Mouse (Mus musculus): ENCODE results near the gene Myo18b. TPM values are rescaled to one million over a fixed set of nuclear protein-coding genes. Genes with fewer than 3 reads are reported as not detected.

The Myo18b gene
- polyA plus RNA-seq, 1 experiment from 2014 or later = 0.65 TPM

DNA sequence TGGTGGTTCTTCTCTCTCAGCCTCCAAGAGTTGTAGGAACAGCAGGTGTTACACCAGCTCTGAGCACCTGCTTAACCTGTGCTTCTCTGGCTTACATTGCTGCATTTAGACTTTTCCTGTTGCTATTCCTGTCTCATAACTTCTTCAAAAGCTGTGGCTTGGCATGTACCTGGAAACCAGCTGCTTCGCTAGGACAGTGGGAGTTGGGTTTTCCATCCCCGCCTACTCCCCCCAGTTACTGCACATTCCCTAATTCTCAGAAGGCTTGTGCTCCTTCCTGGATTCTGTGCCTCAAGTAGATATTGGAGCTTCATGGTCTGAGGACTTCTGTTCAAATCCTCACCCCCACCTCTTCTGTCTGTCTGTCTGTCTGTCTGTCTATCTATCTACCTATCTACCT, 107.7 kb downstream of the Myo18b start:
- Histone ChIP-seq H3K36me3 (ENCODE audit: poor library complexity, severe bottlenecking) (no peaks in the 10 kb centered on the region), H3K4me2 (no peak overlapping the region), H3K27ac (no peak overlapping the region), H3K4me3 (no peak overlapping the region), H3K9me3 (replicated peaks) (no peaks in the 10 kb centered on the region), H3K27me3 (no peaks in the 10 kb centered on the region), H3K4me1 (no peaks in the 10 kb centered on the region), H3K9ac (no peak overlapping the region)
- WGBS = 86% methylated on average over 2 of the region's 2 CpGs
- no peak for ATAC-seq

DNA sequence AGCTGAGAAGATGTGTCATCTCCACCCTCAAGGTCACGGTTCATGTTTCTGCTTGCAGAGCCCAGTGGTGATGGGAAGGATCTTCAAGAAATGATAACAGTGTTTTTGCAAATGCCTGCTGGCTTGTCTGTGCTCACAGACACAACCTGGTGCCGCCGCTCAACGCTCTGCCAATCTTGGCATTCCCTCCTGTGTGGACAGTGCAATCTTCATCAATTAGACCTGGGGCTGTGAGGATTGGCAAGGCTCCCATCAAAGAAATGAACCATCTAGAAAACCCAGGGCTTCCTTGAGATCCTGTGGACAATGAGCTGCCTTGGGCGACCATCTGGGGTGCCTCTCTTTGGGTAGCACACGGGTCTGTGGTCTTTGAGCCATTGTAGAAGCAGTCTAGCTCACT, 109.4 kb downstream of the Myo18b start:
- Histone ChIP-seq H3K4me1 (no peaks in the 10 kb centered on the region), H3K4me2 (no peak overlapping the region), H3K27ac (no peak overlapping the region), H3K27me3 (no peaks in the 10 kb centered on the region), H3K9me3 (replicated peaks) (no peaks in the 10 kb centered on the region), H3K4me3 (no peak overlapping the region), H3K36me3 (ENCODE audit: poor library complexity, severe bottlenecking) (no peaks in the 10 kb centered on the region), H3K9ac (no peak overlapping the region)
- WGBS = 88% methylated on average over 6 of the region's 6 CpGs
- ATAC-seq = no peak

DNA sequence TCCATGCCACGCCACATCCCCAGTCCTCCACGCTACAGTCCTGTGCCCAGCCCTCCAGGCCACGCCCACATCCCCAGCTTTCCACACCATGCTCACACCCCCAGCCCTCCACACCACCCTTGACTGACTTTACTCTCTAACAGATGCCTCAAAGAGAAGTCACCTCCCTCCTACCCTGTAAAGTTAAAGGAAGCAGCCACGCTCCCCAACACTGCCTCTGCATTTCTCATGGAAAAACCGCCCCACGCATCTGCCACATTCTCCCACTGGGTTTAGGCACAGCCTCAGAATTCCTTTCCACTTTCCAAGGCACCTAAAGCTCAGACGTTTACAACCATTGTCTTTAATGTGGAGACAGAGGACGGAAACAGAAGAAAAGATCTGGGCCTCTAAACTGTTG, 110.1 kb downstream of the Myo18b start:
- Histone ChIP-seq H3K27me3 (no peaks in the 10 kb centered on the region), H3K4me3 (no peak overlapping the region), H3K9ac (no peak overlapping the region), H3K9me3 (replicated peaks) (no peaks in the 10 kb centered on the region), H3K36me3 (ENCODE audit: poor library complexity, severe bottlenecking) (no peaks in the 10 kb centered on the region), H3K4me2 (no peak overlapping the region), H3K27ac (no peak overlapping the region), H3K4me1 (no peaks in the 10 kb centered on the region)
- ATAC-seq = no peak
- WGBS = 86% methylated on average over 8 of the region's 8 CpGs

DNA sequence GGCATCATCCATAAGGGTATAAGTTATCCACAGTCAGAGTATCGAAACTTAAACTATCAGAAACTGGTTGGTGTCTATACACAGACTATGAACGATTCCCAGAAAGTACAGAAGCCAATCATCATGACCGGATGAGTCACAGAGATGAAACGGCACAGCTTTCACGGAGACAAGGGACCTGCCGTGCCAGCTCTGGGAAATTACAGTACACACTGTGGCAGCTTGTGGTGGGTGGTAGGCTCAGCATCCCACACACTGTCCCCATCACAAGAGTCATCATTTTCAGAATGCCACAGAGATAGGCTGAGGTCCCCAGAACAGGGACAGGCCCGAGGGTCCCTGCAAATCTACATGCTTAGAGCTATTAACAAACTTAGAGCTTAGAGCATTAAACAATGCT, 114.4 kb downstream of the Myo18b start:
- Histone ChIP-seq H3K27me3 (no peaks in the 10 kb centered on the region), H3K36me3 (ENCODE audit: poor library complexity, severe bottlenecking) (no peaks in the 10 kb centered on the region), H3K4me3 (no peak overlapping the region), H3K9me3 (replicated peaks) (no peaks in the 10 kb centered on the region), H3K27ac (no peak overlapping the region), H3K9ac (no peak overlapping the region), H3K4me2 (no peak overlapping the region), H3K4me1 (peaks cover 8% of the 10 kb centered on the region; the same call in 1 of the 2 replicates)
- WGBS = 90% methylated on average over 7 of the region's 7 CpGs
- no peak for ATAC-seq

GRCm38 (mm10) chr5:112781231-112781630, 114.9 kb downstream of the Myo18b start:
- peaks cover 8% of the 10 kb centered on the region; the same call in 1 of the 2 replicates for H3K4me1 ChIP-seq
- H3K9ac ChIP-seq = no peak overlapping the region
- H3K36me3 ChIP-seq (ENCODE audit: poor library complexity, severe bottlenecking) = no peaks in the 10 kb centered on the region
- WGBS = 92% methylated on average over 4 of the region's 4 CpGs
- ATAC-seq = no peak
- H3K27me3 ChIP-seq = no peaks in the 10 kb centered on the region
- H3K9me3 ChIP-seq (replicated peaks) = no peaks in the 10 kb centered on the region
- no peak overlapping the region for H3K4me2 ChIP-seq
- no peak overlapping the region for H3K27ac ChIP-seq
- H3K4me3 ChIP-seq = no peak overlapping the region

GRCm38 (mm10) chr5:112780383-112780782, 115.8 kb downstream of the Myo18b start:
- peaks cover 8% of the 10 kb centered on the region; the same call in 1 of the 2 replicates for H3K4me1 ChIP-seq
- no peak overlapping the region for H3K27ac ChIP-seq
- no peak overlapping the region for H3K4me2 ChIP-seq
- no peak overlapping the region for H3K4me3 ChIP-seq
- H3K36me3 ChIP-seq (ENCODE audit: poor library complexity, severe bottlenecking) = no peaks in the 10 kb centered on the region
- 62% methylated on average over 5 of the region's 5 CpGs for WGBS
- no peaks in the 10 kb centered on the region for H3K27me3 ChIP-seq
- H3K9me3 ChIP-seq (replicated peaks) = no peaks in the 10 kb centered on the region
- H3K9ac ChIP-seq = no peak overlapping the region
- no peak for ATAC-seq

GRCm38 (mm10) chr5:112776781-112777405, 119.3 kb downstream of the Myo18b start:
- peaks cover 8% of the 10 kb centered on the region; the same call in 1 of the 2 replicates for H3K4me1 ChIP-seq
- H3K36me3 ChIP-seq (ENCODE audit: poor library complexity, severe bottlenecking) = no peaks in the 10 kb centered on the region
- no peak overlapping the region for H3K4me3 ChIP-seq
- H3K4me2 ChIP-seq = no peak overlapping the region
- H3K9me3 ChIP-seq (replicated peaks) = no peaks in the 10 kb centered on the region
- no peaks in the 10 kb centered on the region for H3K27me3 ChIP-seq
- H3K9ac ChIP-seq = no peak overlapping the region
- WGBS = 67% methylated on average over 15 of the region's 15 CpGs
- no peak for ATAC-seq
- H3K27ac ChIP-seq = no peak overlapping the region

- H3K27me3 ChIP-seq = no peaks in the 10 kb centered on the region
- H3K4me2 ChIP-seq = no peak overlapping the region
- H3K9ac ChIP-seq = no peak overlapping the region
- peaks cover 7% of the 10 kb centered on the region for H3K4me1 ChIP-seq
- H3K4me3 ChIP-seq = no peak overlapping the region
- ATAC-seq = no peak
- no peak overlapping the region for H3K27ac ChIP-seq
- 49% methylated on average over 4 of the region's 4 CpGs for WGBS
- no peaks in the 10 kb centered on the region for H3K9me3 ChIP-seq (replicated peaks)
- no peaks in the 10 kb centered on the region for H3K36me3 ChIP-seq (ENCODE audit: poor library complexity, severe bottlenecking)
Measured at GRCm38 (mm10) chr5:112773429-112773828, 122.7 kb downstream of the Myo18b start.

DNA sequence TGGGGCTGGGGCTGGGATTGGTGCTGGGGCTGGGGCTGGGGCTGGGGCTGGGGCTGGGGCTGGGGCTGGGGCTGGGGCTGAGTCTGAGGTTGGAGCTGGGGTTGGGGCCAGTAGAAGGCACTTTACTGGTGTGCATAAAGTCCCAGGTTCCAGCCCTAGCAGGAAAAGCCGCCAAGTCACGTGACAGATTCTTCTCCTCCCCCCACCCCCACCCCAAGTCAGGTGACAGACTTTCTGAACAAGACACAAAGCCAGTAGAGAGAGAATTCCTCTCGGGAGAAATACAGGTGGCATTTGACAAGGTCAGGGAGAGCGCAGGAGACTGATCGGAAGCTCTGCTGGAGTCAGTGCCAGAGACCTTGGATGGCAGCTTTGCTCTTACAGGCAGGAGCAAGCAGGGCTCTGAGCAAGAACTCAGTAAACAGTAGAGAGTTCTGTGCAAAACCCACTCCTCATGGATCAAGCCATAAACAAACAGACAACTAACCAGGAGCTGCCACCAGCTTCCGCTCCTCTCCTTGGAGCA, 124.7 kb downstream of the Myo18b start:
- H3K36me3 ChIP-seq (ENCODE audit: poor library complexity, severe bottlenecking) = no peaks in the 10 kb centered on the region
- H3K27me3 ChIP-seq = no peaks in the 10 kb centered on the region
- no peak for ATAC-seq
- H3K9ac ChIP-seq = no peak overlapping the region
- H3K9me3 ChIP-seq (replicated peaks) = no peaks in the 10 kb centered on the region
- WGBS = 54% methylated on average over 6 of the region's 6 CpGs
- no peak overlapping the region for H3K4me3 ChIP-seq
- peaks cover 7% of the 10 kb centered on the region for H3K4me1 ChIP-seq
- H3K4me2 ChIP-seq = no peak overlapping the region
- H3K27ac ChIP-seq = no peak overlapping the region

DNA sequence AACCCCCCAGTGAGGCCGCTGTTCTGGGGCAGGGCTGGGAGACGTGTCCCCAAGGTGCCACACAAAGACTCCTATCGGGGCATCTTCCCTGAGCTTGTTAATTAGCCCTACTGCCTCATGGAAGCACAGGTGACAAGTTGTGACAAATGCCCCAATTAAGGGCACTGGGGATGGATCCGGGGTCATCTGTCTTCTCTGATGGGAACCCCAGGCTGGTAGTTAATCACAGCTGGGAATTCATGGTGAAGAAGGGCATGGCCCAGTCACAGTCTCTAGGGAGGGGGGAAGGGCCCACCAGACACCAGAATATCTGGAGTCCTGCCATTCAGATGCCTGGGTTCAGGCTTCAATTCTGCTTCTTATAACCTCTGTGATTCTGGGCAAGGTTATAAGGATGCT, 126.4 kb downstream of the Myo18b start:
- no peak overlapping the region for H3K9ac ChIP-seq
- WGBS = 20% methylated on average over 4 of the region's 4 CpGs
- H3K4me1 ChIP-seq = peaks cover 7% of the 10 kb centered on the region
- H3K4me2 ChIP-seq = no peak overlapping the region
- H3K4me3 ChIP-seq = no peak overlapping the region
- H3K27me3 ChIP-seq = no peaks in the 10 kb centered on the region
- no peak overlapping the region for H3K27ac ChIP-seq
- no peaks in the 10 kb centered on the region for H3K9me3 ChIP-seq (replicated peaks)
- no peaks in the 10 kb centered on the region for H3K36me3 ChIP-seq (ENCODE audit: poor library complexity, severe bottlenecking)
- no peak for ATAC-seq

DNA sequence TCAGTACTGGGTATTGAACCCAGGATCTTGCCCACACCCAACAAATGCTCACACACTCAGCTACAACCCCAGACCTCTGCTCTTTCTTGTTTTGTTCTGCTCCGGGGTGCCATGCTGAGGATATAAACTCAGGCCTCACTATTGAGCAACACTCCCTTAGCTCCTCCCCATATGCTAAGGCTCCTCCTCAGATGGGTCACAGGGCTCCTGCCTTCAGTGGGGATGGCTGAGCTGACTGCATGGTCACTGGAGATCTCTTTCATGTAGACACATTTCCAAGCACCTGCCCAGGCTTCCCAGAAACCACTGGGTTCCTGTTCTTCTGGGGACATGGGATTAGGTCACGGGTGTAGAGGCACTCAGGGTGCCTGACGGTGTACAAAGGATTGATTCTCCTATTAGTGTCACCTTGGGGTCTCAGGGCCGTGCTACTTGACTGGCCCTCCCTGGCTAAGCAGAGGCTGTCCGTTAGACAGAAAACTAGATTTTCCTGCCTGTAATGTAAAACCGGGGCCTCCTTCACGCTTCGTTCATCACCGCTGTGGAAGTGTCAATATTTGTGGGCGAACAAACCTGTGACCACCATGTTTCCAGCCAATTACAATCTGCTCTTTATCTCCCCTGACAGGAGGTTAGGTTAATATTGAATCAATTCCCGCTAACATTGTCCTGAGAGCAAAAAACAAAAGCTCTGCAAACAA, 127.0 kb downstream of the Myo18b start:
- Histone ChIP-seq H3K4me1 (peaks cover 7% of the 10 kb centered on the region), H3K4me2 (no peak overlapping the region), H3K4me3 (no peak overlapping the region), H3K9ac (no peak overlapping the region), H3K27me3 (no peaks in the 10 kb centered on the region), H3K27ac (no peak overlapping the region), H3K9me3 (replicated peaks) (no peaks in the 10 kb centered on the region), H3K36me3 (ENCODE audit: poor library complexity, severe bottlenecking) (no peaks in the 10 kb centered on the region)
- ATAC-seq = no peak
- 55% methylated on average over 11 of the region's 11 CpGs for WGBS

DNA sequence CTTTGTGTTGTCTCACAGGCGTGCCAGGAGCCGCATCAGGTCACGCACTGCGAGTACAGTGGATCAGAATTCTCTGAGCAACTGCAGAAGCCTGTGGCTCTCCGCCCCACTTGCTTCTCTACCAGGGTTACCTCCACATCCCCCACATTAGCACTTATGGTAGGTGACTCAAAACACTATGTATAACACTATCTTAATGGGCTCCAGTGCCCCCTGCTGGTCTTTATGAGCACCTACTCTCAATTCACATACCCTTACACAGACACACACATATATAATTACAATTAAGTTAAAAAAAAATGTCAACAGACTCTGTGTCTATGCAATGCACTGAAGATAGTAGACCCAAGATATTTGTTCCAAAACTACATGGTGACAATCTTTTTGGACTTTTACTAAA, 127.6 kb downstream of the Myo18b start:
- Histone ChIP-seq H3K4me3 (no peak overlapping the region), H3K36me3 (ENCODE audit: poor library complexity, severe bottlenecking) (no peaks in the 10 kb centered on the region), H3K27me3 (no peaks in the 10 kb centered on the region), H3K9ac (no peak overlapping the region), H3K27ac (no peak overlapping the region), H3K9me3 (replicated peaks) (no peaks in the 10 kb centered on the region), H3K4me1 (peaks cover 7% of the 10 kb centered on the region), H3K4me2 (no peak overlapping the region)
- 97% methylated on average over 5 of the region's 5 CpGs for WGBS
- no peak for ATAC-seq

Measured in forebrain, embryonic 13.5 days (tissue).